Mouse (Mus musculus) megakaryocyte, embryonic 14.5 days (primary cell): ENCODE results near the gene Zfp784. TPM values are rescaled to one million over a fixed set of nuclear protein-coding genes. Genes with fewer than 3 reads are reported as not detected.

ENCODE experiments used
- H3K27me3 ChIP-seq: replicated peaks from 2 replicates; pipeline ENCODE3; 2012; ENCODE audit warnings: inconsistent platforms
- H3K36me3 ChIP-seq: replicated peaks from 2 replicates; pipeline ENCODE3; 2012; ENCODE audit warnings: low read length, inconsistent platforms, mixed read lengths
- H3K4me1 ChIP-seq: 2 replicates; pipeline ENCODE4 v1.6.1; 2012; ENCODE audit warnings: inconsistent platforms
- H3K4me3 ChIP-seq: replicated peaks from 2 replicates; pipeline ENCODE3; 2012; ENCODE audit warnings: moderate library complexity, mild to moderate bottlenecking, inconsistent platforms
- H3K9me3 ChIP-seq: 2 replicates; pipeline ENCODE4 v1.6.1; 2012; ENCODE audit warnings: inconsistent platforms
- FLI1 ChIP-seq: IDR thresholded peaks from 2 replicates; pipeline ENCODE4 v1.6.1; 2012; ENCODE audit warnings: low read length, inconsistent platforms, mixed read lengths
- GATA1 ChIP-seq: IDR thresholded peaks from 3 replicates; pipeline ENCODE4 v1.6.1; 2012; ENCODE audit warnings: mixed read lengths, low read length, inconsistent platforms, borderline replicate concordance
- polyA plus RNA-seq: library from polyadenylated mRNA; stranded (reverse); fragments of >175 nt; gene quantifications from 2 replicates; pipeline ENCODE4 v1.2.3, GENCODE M21; 2012; ENCODE audit warnings: low replicate concordance; ENCODE audit not compliant: insufficient read depth

Zfp784 gene
- polyA plus RNA-seq, 1 experiment: 0.96 TPM

DNA sequence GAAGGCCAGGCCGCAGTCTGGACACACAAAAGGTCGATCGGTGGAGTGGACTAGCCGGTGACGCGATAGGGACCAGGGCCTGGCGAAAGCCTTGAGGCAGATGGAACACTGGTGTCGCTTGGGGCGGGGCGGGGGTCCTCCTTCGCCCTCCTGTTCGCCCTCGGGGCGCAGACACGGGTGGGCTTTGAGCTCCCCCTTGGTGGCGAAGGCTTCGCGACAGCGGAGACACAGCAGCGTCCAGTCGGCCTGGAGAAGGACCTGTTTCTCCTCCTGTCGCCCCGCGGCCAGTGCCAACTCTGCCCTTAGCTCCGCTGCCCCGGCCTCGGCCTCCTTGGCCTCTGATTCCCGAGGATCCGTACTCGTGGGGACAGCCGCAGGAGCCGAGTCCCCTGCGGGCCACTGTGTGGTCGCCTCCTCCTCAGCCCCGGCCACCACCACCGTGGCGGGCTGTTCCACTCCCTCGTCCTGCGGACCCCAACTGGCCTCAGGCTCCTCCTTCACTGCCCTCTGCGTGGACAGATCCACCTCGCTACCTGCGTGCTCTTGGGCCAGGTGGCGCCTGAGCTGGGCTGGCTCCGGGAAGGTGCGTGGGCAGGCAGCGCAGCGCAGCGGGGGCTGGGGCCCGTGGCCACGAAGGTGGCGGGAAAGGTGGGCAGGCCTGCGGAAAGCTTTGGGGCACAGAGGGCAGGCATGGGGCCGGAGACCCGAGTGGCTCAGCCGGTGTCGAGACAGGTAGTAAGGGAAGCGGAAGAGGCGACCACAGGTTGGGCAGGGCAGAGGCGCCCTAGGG is 44.1 kb downstream of the Zfp784 start:
- peaks cover 22% of the 10 kb centered on the region for H3K4me1 ChIP-seq
- TF ChIP-seq FLI1 (no peak), GATA1 (no peak)

GRCm38 (mm10) chr7:4993347-4993998 is 44.8 kb downstream of the Zfp784 start:
- peaks cover 22% of the 10 kb centered on the region for H3K4me1 ChIP-seq

More for the DNA sequence above, 44.1 kb downstream of the Zfp784 start:
- Histone ChIP-seq H3K27me3 (peaks cover 5% of the 10 kb centered on the region), H3K36me3 (peaks cover 26% of the 10 kb centered on the region), H3K4me3 (peak overlapping the region; percentile 33), H3K9me3 (peaks cover 49% of the 10 kb centered on the region)

GRCm38 (mm10) chr7:4988250-4988649 is 50.0 kb downstream of the Zfp784 start:
- peaks cover 11% of the 10 kb centered on the region for H3K36me3 ChIP-seq
- H3K4me1 ChIP-seq: peaks cover 7% of the 10 kb centered on the region; the same call in 1 of the 2 replicates
- H3K9me3 ChIP-seq: peaks cover 33% of the 10 kb centered on the region
- H3K4me3 ChIP-seq: no peak overlapping the region
- H3K27me3 ChIP-seq: peaks cover 28% of the 10 kb centered on the region
- TF ChIP-seq FLI1 (no peak), GATA1 (no peak)

More at GRCm38 (mm10) chr7:4993347-4993998, 44.8 kb downstream of the Zfp784 start:
- Histone ChIP-seq H3K4me3 (peak overlapping the region; percentile 4), H3K9me3 (peaks cover 49% of the 10 kb centered on the region), H3K36me3 (peaks cover 26% of the 10 kb centered on the region), H3K27me3 (peaks cover 5% of the 10 kb centered on the region)
- no peak for TF ChIP-seq FLI1
- no peak for TF ChIP-seq GATA1

Other genes with a start within 250 kb of the Zfp784 start
- gene Tmem238, start 248.8 kb downstream of the Zfp784 start, polyA plus RNA-seq: 29.3 and 145 TPM in 2 replicates
- gene Rpl28, start 245.6 kb downstream of the Zfp784 start, polyA plus RNA-seq: 3,598 and 12,997 TPM in 2 replicates
- gene Ube2s, start 225.9 kb downstream of the Zfp784 start, polyA plus RNA-seq: 217 and 258 TPM in 2 replicates
- gene Shisa7, start 193.8 kb downstream of the Zfp784 start, polyA plus RNA-seq: 0.07 TPM in 1 of 2 replicates, not detected in the other
- gene Isoc2b, start 168.2 kb downstream of the Zfp784 start, polyA plus RNA-seq: 4.3 and 6.1 TPM in 2 replicates
- gene Isoc2a, start 161.3 kb downstream of the Zfp784 start, polyA plus RNA-seq: 7.2 and 17.1 TPM in 2 replicates
- not detected in 2 replicates for gene Gm36210, start 131.9 kb downstream of the Zfp784 start, polyA plus RNA-seq
- gene Zfp628, start 123.2 kb downstream of the Zfp784 start, polyA plus RNA-seq: 33.6 and 53.4 TPM in 2 replicates
- gene Nat14, start 116.4 kb downstream of the Zfp784 start, polyA plus RNA-seq: 0.51 TPM in 1 of 2 replicates, not detected in the other
- 0.09 and 1.5 TPM in 2 replicates for gene Ssc5d, start 112.7 kb downstream of the Zfp784 start, polyA plus RNA-seq
- 1.3 TPM in 1 of 2 replicates, not detected in the other for gene Sbk2, start 74.0 kb downstream of the Zfp784 start, polyA plus RNA-seq
- 0.06 TPM in 1 of 2 replicates, not detected in the other for gene Sbk3, start 67.3 kb downstream of the Zfp784 start, polyA plus RNA-seq
- 48.1 and 103 TPM in 2 replicates for gene Zfp579, start 42.3 kb downstream of the Zfp784 start, polyA plus RNA-seq
- gene Zfp524, start 24.0 kb downstream of the Zfp784 start, polyA plus RNA-seq: 68.6 and 88.3 TPM in 2 replicates
- gene Fiz1, start 23.7 kb downstream of the Zfp784 start, polyA plus RNA-seq: 17.2 and 28.0 TPM in 2 replicates
- not detected in 2 replicates for gene Gm44973, start 22.9 kb downstream of the Zfp784 start, polyA plus RNA-seq
- gene Zfp865, start 18.1 kb downstream of the Zfp784 start, polyA plus RNA-seq: 30.6 and 81.9 TPM in 2 replicates
- gene Ccdc106, start 17.9 kb downstream of the Zfp784 start, polyA plus RNA-seq: 7.3 and 34.4 TPM in 2 replicates
- gene 4632433K11Rik, start 4.3 kb downstream of the Zfp784 start, polyA plus RNA-seq: not detected in 2 replicates
- 58.5 and 224 TPM in 2 replicates for gene Zfp580, start 13.1 kb upstream of the Zfp784 start, polyA plus RNA-seq
- gene U2af2, start 23.7 kb upstream of the Zfp784 start, polyA plus RNA-seq: 251 and 262 TPM in 2 replicates
- gene Epn1, start 41.8 kb upstream of the Zfp784 start, polyA plus RNA-seq: 687 and 1,038 TPM in 2 replicates
- gene Rfpl4, start 78.5 kb upstream of the Zfp784 start, polyA plus RNA-seq: not detected in 2 replicates
- gene Rasl2-9, start 87.5 kb upstream of the Zfp784 start, polyA plus RNA-seq: not detected in 2 replicates
- gene Vmn1r55, start 111.2 kb upstream of the Zfp784 start, polyA plus RNA-seq: not detected in 2 replicates
- not detected in 2 replicates for gene Vmn1r56, start 158.3 kb upstream of the Zfp784 start, polyA plus RNA-seq
- gene Vmn1r57, start 180.0 kb upstream of the Zfp784 start, polyA plus RNA-seq: not detected in 2 replicates